Mouse (Mus musculus) cerebellum, postnatal 25 days (tissue): ENCODE results near the gene Gm7324.
"Not testable (repeated sequence)": the region's sequence is repeated elsewhere in the genome, so short reads cannot be mapped to it uniquely, and the experiment has no call there.

Experiments used
- DNase-seq, 2 experiments: peaks; one replicate each; pipeline ENCODE4 v3.0.0; 2021; ENCODE audit warnings: mixed read lengths in 2 of 2

Gm7324 gene

DNA sequence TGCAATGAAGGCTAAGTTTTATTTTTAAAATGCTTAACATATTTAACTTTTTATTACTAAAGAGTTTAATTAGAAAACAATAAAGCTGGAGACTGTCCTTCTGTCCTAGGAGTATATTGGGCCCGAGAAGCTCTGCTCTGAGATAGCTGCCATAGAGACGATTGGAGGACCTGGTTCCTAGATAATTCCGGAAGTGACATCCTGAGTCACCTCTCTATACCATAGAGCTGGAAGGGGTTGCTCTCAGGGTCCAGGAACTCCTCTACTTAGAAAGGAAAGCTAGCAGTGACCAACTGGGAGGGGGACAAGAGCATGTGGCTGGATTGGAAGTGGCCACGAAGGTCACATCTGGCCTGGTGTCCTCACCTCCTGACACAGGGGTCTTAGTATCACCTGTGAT, at the start of gene Gm7324:
Gm7324 (plus strand) TSS at position 208 of the 400 bp plus-strand sequence.
- DNase-seq, result not testable (repeated sequence)

- DNase-seq, result not testable (repeated sequence)
Observed at GRCm38 (mm10) chr14:43677099-43677498, 20.5 kb upstream of the Gm7324 start, which contains the start of gene Gm8165. TSS of gene Gm8165 (minus strand) at chr14:43677199.

GRCm38 (mm10) chr14:43727385-43727784, 29.8 kb downstream of the Gm7324 start, which contains the start of gene Gm16506:
TSS of gene Gm16506 (minus strand) at chr14:43727485.
- DNase-seq, result not testable (repeated sequence)

GRCm38 (mm10) chr14:43747566-43747965, 49.9 kb downstream of the Gm7324 start, which contains the start of gene Gm6526:
TSS of gene Gm6526 (plus strand) at chr14:43747866.
- DNase-seq, result not testable (repeated sequence)
